Mouse (Mus musculus): ENCODE data around the gene Akap12.

- TF ChIP-seq CTCF (IDR thresholded peaks at IDR 0.05; ENCODE audit: borderline replicate concordance, insufficient read depth, low read length): no peak
- TF ChIP-seq POLR2A (IDR thresholded peaks at IDR 0.05; ENCODE audit: low read depth, low read length): no peak
Observed at GRCm38 (mm10) chr10:4246407-4246806, 19.8 kb upstream of the Akap12 start.

Data from embryonic fibroblast, embryonic 13.5 days (primary cell).